Mouse (Mus musculus): ENCODE measurements around the gene Tprkb. TPM values are rescaled to one million over a fixed set of nuclear protein-coding genes. Genes with fewer than 3 reads are reported as not detected.
"Not testable (repeated sequence)": the region's sequence is repeated elsewhere in the genome, so short reads cannot be mapped to it uniquely, and the experiment has no call there.

Tprkb gene
- polyA plus RNA-seq, 1 experiment from 2014 or later = 48.6 TPM

GRCm38 (mm10) chr6:85895061-85895648 is 16.5 kb upstream of the Tprkb start:
- not testable (repeated sequence) for H3K36me3 ChIP-seq; H3K9ac ChIP-seq (replicated peaks); H3K4me1 ChIP-seq; H3K4me3 ChIP-seq; H3K9me3 ChIP-seq; H3K27ac ChIP-seq (replicated peaks); ATAC-seq (replicated peaks); H3K27me3 ChIP-seq; H3K4me2 ChIP-seq (replicated peaks)
- 74% methylated on average over 25 of the region's 25 CpGs for WGBS

GRCm38 (mm10) chr6:85898596-85899475 is 12.8 kb upstream of the Tprkb start:
- not testable (repeated sequence) for H3K4me3 ChIP-seq; ATAC-seq (replicated peaks); H3K9me3 ChIP-seq; H3K4me2 ChIP-seq (replicated peaks); H3K4me1 ChIP-seq; H3K27me3 ChIP-seq; H3K27ac ChIP-seq (replicated peaks); H3K36me3 ChIP-seq; H3K9ac ChIP-seq (replicated peaks)
- 77% methylated on average over 7 of the region's 8 CpGs for WGBS

GRCm38 (mm10) chr6:85902303-85902702 is 9.4 kb upstream of the Tprkb start:
- H3K4me2 ChIP-seq (replicated peaks) = no peak overlapping the region
- 98% methylated on average over 2 of the region's 2 CpGs for WGBS
- H3K9me3 ChIP-seq = no peaks in the 10 kb centered on the region
- H3K27ac ChIP-seq (replicated peaks) = no peak overlapping the region
- H3K27me3 ChIP-seq = no peaks in the 10 kb centered on the region
- H3K36me3 ChIP-seq = no peaks in the 10 kb centered on the region
- H3K4me1 ChIP-seq = no peaks in the 10 kb centered on the region
- H3K4me3 ChIP-seq = no peak overlapping the region
- H3K9ac ChIP-seq (replicated peaks) = no peak overlapping the region
- no peak for ATAC-seq (replicated peaks)

GRCm38 (mm10) chr6:85904642-85905061 is 7.0 kb upstream of the Tprkb start, which contains the start of gene Nat8f4:
Gene Nat8f4 (minus strand): TSS chr6:85904884.
- 0 out of 2 replicates have a peak within 1 kb of the TSS, but pooled peaks have one; percentile 22 for H3K9ac ChIP-seq (replicated peaks)

GRCm38 (mm10) chr6:85906911-85907351 is 4.7 kb upstream of the Tprkb start:
- H3K9ac ChIP-seq (replicated peaks); H3K36me3 ChIP-seq; H3K9me3 ChIP-seq; H3K4me1 ChIP-seq; H3K4me2 ChIP-seq (replicated peaks); ATAC-seq (replicated peaks); H3K27me3 ChIP-seq; H3K4me3 ChIP-seq; H3K27ac ChIP-seq (replicated peaks): not testable (repeated sequence)
- WGBS = 74% methylated on average over 2 of the region's 2 CpGs

More at GRCm38 (mm10) chr6:85904642-85905061, 7.0 kb upstream of the Tprkb start, which contains the start of gene Nat8f4:
- H3K36me3 ChIP-seq; H3K4me1 ChIP-seq; H3K9me3 ChIP-seq; H3K27ac ChIP-seq (replicated peaks); H3K27me3 ChIP-seq: not testable (repeated sequence)
- Histone ChIP-seq H3K4me2 (replicated peaks) (peak within 1 kb of the TSS; percentile 44), H3K4me3 (peak within 1 kb of the TSS; percentile 42)
- peak; percentile 77 for ATAC-seq (replicated peaks)
- WGBS = 17% methylated on average over 20 of the region's 20 CpGs

GRCm38 (mm10) chr6:85908341-85908740 is 3.3 kb upstream of the Tprkb start:
- whole genome bisulfite sequencing = 74% methylated on average over 3 of the region's 3 CpGs
- Histone ChIP-seq H3K4me2 (replicated peaks) (no peak overlapping the region), H3K36me3 (no peaks in the 10 kb centered on the region), H3K4me1 (no peaks in the 10 kb centered on the region), H3K4me3 (no peak overlapping the region), H3K27ac (replicated peaks) (no peak overlapping the region), H3K9me3 (no peaks in the 10 kb centered on the region), H3K27me3 (no peaks in the 10 kb centered on the region), H3K9ac (replicated peaks) (no peak overlapping the region)
- no peak for ATAC-seq (replicated peaks)

- 97% methylated on average over 1 of the region's 1 CpGs for WGBS
- no peak overlapping the region for H3K4me2 ChIP-seq (replicated peaks)
- H3K27ac ChIP-seq (replicated peaks) = no peak overlapping the region
- no peak overlapping the region for H3K9ac ChIP-seq (replicated peaks)
- no peaks in the 10 kb centered on the region for H3K36me3 ChIP-seq
- H3K4me1 ChIP-seq = peaks cover 7% of the 10 kb centered on the region
- no peaks in the 10 kb centered on the region for H3K27me3 ChIP-seq
- H3K9me3 ChIP-seq = no peaks in the 10 kb centered on the region
- no peak overlapping the region for H3K4me3 ChIP-seq
- ATAC-seq (replicated peaks) = no peak
Measured at GRCm38 (mm10) chr6:85909704-85910103, 2.0 kb upstream of the Tprkb start.

- peak overlapping the region; percentile 56 for H3K4me3 ChIP-seq
- 0 out of 2 replicates have a peak, but pooled peaks have one; percentile 9 for ATAC-seq (replicated peaks)
- H3K27ac ChIP-seq (replicated peaks) = peak overlapping the region; percentile 86
- peak overlapping the region; percentile 74 for H3K4me2 ChIP-seq (replicated peaks)
- 4% methylated on average over 11 of the region's 11 CpGs for WGBS
- H3K9ac ChIP-seq (replicated peaks) = peak overlapping the region; percentile 69
- H3K9me3 ChIP-seq = no peaks in the 10 kb centered on the region
- H3K36me3 ChIP-seq = no peaks in the 10 kb centered on the region
- H3K27me3 ChIP-seq = no peaks in the 10 kb centered on the region
- peaks cover 18% of the 10 kb centered on the region for H3K4me1 ChIP-seq
Measured at GRCm38 (mm10) chr6:85915141-85915538, 3.5 kb downstream of the Tprkb start.

GRCm38 (mm10) chr6:85915539-85916513 is 4.2 kb downstream of the Tprkb start, which contains the start of gene Nat8f1:
Gene Nat8f1 (minus strand): TSS chr6:85915687.
- peaks cover 18% of the 10 kb centered on the region for H3K4me1 ChIP-seq
- not testable (repeated sequence) for H3K27me3 ChIP-seq, H3K9me3 ChIP-seq, H3K36me3 ChIP-seq
- ATAC-seq (replicated peaks) = peak; percentile 97
- peak within 1 kb of the TSS; percentile 86 for H3K27ac ChIP-seq (replicated peaks)
- peak within 1 kb of the TSS; percentile 74 for H3K4me2 ChIP-seq (replicated peaks)
- peak within 1 kb of the TSS; percentile 56 for H3K4me3 ChIP-seq
- under 1% methylated on average over 58 of the region's 61 CpGs for WGBS
- peak within 1 kb of the TSS; percentile 69 for H3K9ac ChIP-seq (replicated peaks)

- Histone ChIP-seq H3K9me3 (no peaks in the 10 kb centered on the region), H3K27ac (replicated peaks) (0 out of 2 replicates have a peak overlapping the region, but pooled peaks have one; percentile 86), H3K36me3 (0 out of 2 replicates have a peak, but pooled peaks cover 6% of the 10 kb centered on the region), H3K9ac (replicated peaks) (peak overlapping the region; percentile 69), H3K27me3 (no peaks in the 10 kb centered on the region), H3K4me3 (peak overlapping the region; percentile 56), H3K4me2 (replicated peaks) (peak overlapping the region; percentile 74), H3K4me1 (peaks cover 18% of the 10 kb centered on the region)
- ATAC-seq (replicated peaks) = no peak
- 86% methylated on average over 6 of the region's 6 CpGs for whole genome bisulfite sequencing
Measured at GRCm38 (mm10) chr6:85916596-85916995, 4.9 kb downstream of the Tprkb start.

- not testable (repeated sequence) for H3K9ac ChIP-seq (replicated peaks); ATAC-seq (replicated peaks)
Measured at GRCm38 (mm10) chr6:85918341-85918740, 6.7 kb downstream of the Tprkb start.

More at GRCm38 (mm10) chr6:85918341-85918740, 6.7 kb downstream of the Tprkb start:
- not testable (repeated sequence) for H3K9me3 ChIP-seq; H3K27me3 ChIP-seq; H3K4me3 ChIP-seq; H3K4me2 ChIP-seq (replicated peaks); H3K27ac ChIP-seq (replicated peaks)
- H3K36me3 ChIP-seq = peaks cover 16% of the 10 kb centered on the region
- peaks cover 18% of the 10 kb centered on the region for H3K4me1 ChIP-seq
- 92% methylated on average over 3 of the region's 3 CpGs for WGBS

Measured in forebrain, embryonic 15.5 days (tissue).